Mouse (Mus musculus): ENCODE data around the gene Nt5c2.

Gene Nt5c2

GRCm38 (mm10) chr19:46962841-46963240 lies 52.1 kb downstream of the Nt5c2 start:
- DNase-seq = no peak

- DNase-seq = peak; percentile 73
Measured at GRCm38 (mm10) chr19:46962171-46962772, 52.7 kb downstream of the Nt5c2 start.

GRCm38 (mm10) chr19:46961652-46962051 lies 53.3 kb downstream of the Nt5c2 start:
- DNase-seq = peak; percentile 81

GRCm38 (mm10) chr19:46961047-46961651 lies 53.8 kb downstream of the Nt5c2 start:
- no peak for DNase-seq

- DNase-seq = no peak
Measured at GRCm38 (mm10) chr19:46960101-46961046, 54.6 kb downstream of the Nt5c2 start.

- no peak for DNase-seq
Measured at GRCm38 (mm10) chr19:46959536-46959935, 55.4 kb downstream of the Nt5c2 start.

GRCm38 (mm10) chr19:46958566-46958965 lies 56.4 kb downstream of the Nt5c2 start:
- DNase-seq = no peak

GRCm38 (mm10) chr19:46957971-46958370 lies 57.0 kb downstream of the Nt5c2 start:
- DNase-seq = no peak

- no peak for DNase-seq
Measured at GRCm38 (mm10) chr19:46957001-46957400, 58.0 kb downstream of the Nt5c2 start.

- DNase-seq = no peak
Measured at GRCm38 (mm10) chr19:46956410-46956809, 58.5 kb downstream of the Nt5c2 start.

GRCm38 (mm10) chr19:46955630-46956029 lies 59.3 kb downstream of the Nt5c2 start:
- no peak for DNase-seq

- DNase-seq = no peak
Measured at GRCm38 (mm10) chr19:46953536-46953935, 61.4 kb downstream of the Nt5c2 start.

- no peak for DNase-seq
Measured at GRCm38 (mm10) chr19:46952986-46953385, 62.0 kb downstream of the Nt5c2 start.

GRCm38 (mm10) chr19:46944341-46944740 lies 70.6 kb downstream of the Nt5c2 start:
- DNase-seq = no peak

GRCm38 (mm10) chr19:46937173-46937572 lies 77.8 kb downstream of the Nt5c2 start:
- no peak for DNase-seq

- DNase-seq = no peak
Measured at GRCm38 (mm10) chr19:46934025-46934424, 80.9 kb downstream of the Nt5c2 start.

GRCm38 (mm10) chr19:46932608-46933007 lies 82.3 kb downstream of the Nt5c2 start:
- no peak for DNase-seq

GRCm38 (mm10) chr19:46930026-46930425 lies 84.9 kb downstream of the Nt5c2 start:
- DNase-seq = no peak

- DNase-seq = no peak
Measured at GRCm38 (mm10) chr19:46929044-46929587, 85.8 kb downstream of the Nt5c2 start.

- no peak for DNase-seq
Measured at GRCm38 (mm10) chr19:46928136-46928535, 86.8 kb downstream of the Nt5c2 start.

- no peak for DNase-seq
Measured at GRCm38 (mm10) chr19:46926951-46927350, 88.0 kb downstream of the Nt5c2 start.

GRCm38 (mm10) chr19:46926357-46926756 lies 88.6 kb downstream of the Nt5c2 start:
- DNase-seq = no peak

GRCm38 (mm10) chr19:46920571-46920970 lies 94.4 kb downstream of the Nt5c2 start:
- DNase-seq = no peak
